Mouse (Mus musculus): ENCODE measurements around the gene Rab10.

- TF ChIP-seq MYOD1 (IDR thresholded peaks at IDR 0.05; ENCODE audit: control insufficient read depth, insufficient read length, low read depth) (no peak), CTCF (IDR thresholded peaks at IDR 0.05; ENCODE audit: control insufficient read depth, insufficient read depth, insufficient read length) (no peak)
Observed at GRCm38 (mm10) chr12:3307587-3307986, 2.2 kb downstream of the Rab10 start.
